Mouse (Mus musculus) olfactory bulb, adult 2 months (tissue): ENCODE measurements at regions not wholly inside any gene's neighbourhood (a gene's known extent, or its start where the extent isn't known, plus 50 kb on each side); places are given as distances from the start of the nearest gene placed in this dataset.

Source experiments
- CTCF ChIP-seq: fragments of 200-500 bp; IDR thresholded peaks from 2 replicates; pipeline ENCODE4 v1.5.1; 2012; ENCODE audit warnings: low read depth, mild to moderate bottlenecking, low read length, moderate library complexity; ENCODE audit not compliant: insufficient read depth
- POLR2A ChIP-seq: fragments of 200-500 bp; IDR thresholded peaks from 2 replicates; pipeline ENCODE4 v1.6.1; 2012; ENCODE audit warnings: mild to moderate bottlenecking, low read depth, low read length, moderate library complexity; ENCODE audit not compliant: insufficient read depth

GRCm38 (mm10) chr1:177615609-177616008 is 114.0 kb upstream of the 1700016C15Rik start:
- TF ChIP-seq POLR2A (no peak), CTCF (no peak)
